Mouse (Mus musculus): ENCODE results near the gene Snx29.

DNA sequence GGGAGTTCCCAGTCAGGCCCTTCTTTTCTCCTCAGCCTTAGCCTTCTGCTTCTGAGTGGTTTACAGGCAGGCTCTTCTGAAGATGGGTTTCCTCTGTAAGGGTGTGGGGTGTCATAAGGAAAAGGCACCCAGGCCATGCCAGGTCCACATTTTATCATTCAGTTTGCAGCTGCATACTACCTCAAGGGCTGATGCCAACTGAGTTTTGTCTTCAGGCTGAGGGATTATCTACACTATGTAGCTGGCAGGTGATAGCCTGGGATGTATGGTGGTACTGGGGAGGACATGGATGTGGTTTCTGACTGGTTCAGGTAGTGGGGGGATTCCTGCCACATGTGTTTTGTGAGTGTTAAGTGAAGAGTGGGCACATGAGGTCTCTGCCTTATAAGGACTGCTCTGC, 266.0 kb downstream of the Snx29 start:
- TF ChIP-seq POLR2A (IDR thresholded peaks at IDR 0.05; ENCODE audit: low read depth, low read length) (no peak), CTCF (IDR thresholded peaks at IDR 0.05; ENCODE audit: borderline replicate concordance, insufficient read depth, low read length) (no peak)

Data from embryonic fibroblast, embryonic 13.5 days (primary cell).